Mouse (Mus musculus) intestine, postnatal 0 days (tissue): ENCODE data around the gene Tmem234. TPM values are rescaled to one million over a fixed set of nuclear protein-coding genes. Genes with fewer than 3 reads are reported as not detected.

ENCODE experiments used
- ATAC-seq: fragments of 200-750 bp; cut with Nextera tagmentation; 2 replicates; pipeline ENCODE4 v1.8.0; 2017; ENCODE audit warnings: mild to moderate bottlenecking, moderate TSS enrichment, moderate library complexity
- H3K27ac ChIP-seq: fragments of 300-500 bp; sonication (generic); 2 replicates; pipeline ENCODE4 v1.5.1; 2014; ENCODE audit warnings: mild to moderate bottlenecking, low read depth, low read length, moderate library complexity
- H3K27me3 ChIP-seq: fragments of 300-500 bp; sonication (generic); replicated peaks from 2 replicates; pipeline ENCODE4 v1.6.1; 2014; ENCODE audit warnings: low read length, mixed read lengths; ENCODE audit not compliant: control insufficient read depth, insufficient read depth
- H3K36me3 ChIP-seq: fragments of 300-500 bp; sonication (generic); 2 replicates; pipeline ENCODE4 v1.6.1; 2014; ENCODE audit warnings: mild to moderate bottlenecking, moderate library complexity; ENCODE audit not compliant: control insufficient read depth, insufficient read depth
- H3K4me1 ChIP-seq: fragments of 300-500 bp; sonication (generic); replicated peaks from 2 replicates; pipeline ENCODE4 v1.6.1; 2014; ENCODE audit warnings: antibody characterized with exemption, low read length, mixed read lengths; ENCODE audit not compliant: control insufficient read depth, insufficient read depth
- H3K4me2 ChIP-seq: fragments of 300-500 bp; sonication (generic); replicated peaks from 2 replicates; pipeline ENCODE4 v1.6.1; 2014; ENCODE audit warnings: low read depth, mild to moderate bottlenecking, moderate library complexity
- H3K4me3 ChIP-seq: fragments of 300-500 bp; sonication (generic); 2 replicates; pipeline ENCODE4 v1.5.1; 2014; ENCODE audit warnings: low read depth, low read length
- H3K9ac ChIP-seq: fragments of 300-500 bp; sonication (generic); 2 replicates; pipeline ENCODE4 v1.6.1; 2014; ENCODE audit warnings: mild to moderate bottlenecking, low read depth, low read length
- H3K9me3 ChIP-seq: fragments of 300-500 bp; sonication (generic); 2 replicates; pipeline ENCODE4 v1.6.1; 2016; ENCODE audit warnings: mixed run types; ENCODE audit not compliant: control insufficient read depth
- CTCF ChIP-seq: sonication (generic); IDR thresholded peaks from 2 replicates; pipeline ENCODE4 v1.5.1; 2016; ENCODE audit warnings: low read depth, mild to moderate bottlenecking, control low read depth, antibody characterized with exemption, moderate library complexity
- WGBS: fragments of 180-500 bp; shearing (Covaris S2); extraction: QIAGEN DNeasy Blood & Tissue Kit; methylation state at CpG from one replicate; pipeline ENCODE4 v1.1.7; 2014; 5-methylcytosine and 5-hydroxymethylcytosine counted together
- polyA plus RNA-seq: library from polyadenylated mRNA; unstranded; fragments of >200 nt; fragmentation: Nextera tagmentation; extraction: Ambion mirVana; gene quantifications from 2 replicates; pipeline ENCODE4 v1.2.1, GENCODE M21; 2015

Gene Tmem234
- polyA plus RNA-seq, 1 experiment from 2014 or later: 135 TPM

GRCm38 (mm10) chr4:129557256-129557808, 43.1 kb upstream of the Tmem234 start:
- no peak for TF ChIP-seq CTCF
- Histone ChIP-seq H3K27me3 (no peaks in the 10 kb centered on the region), H3K9ac (no peak overlapping the region), H3K4me3 (no peak overlapping the region), H3K36me3 (no peaks in the 10 kb centered on the region), H3K9me3 (no peaks in the 10 kb centered on the region), H3K4me2 (peak overlapping the region; percentile 79; the same call in 1 of the 2 replicates), H3K27ac (no peak overlapping the region), H3K4me1 (no peaks in the 10 kb centered on the region)
- ATAC-seq: no peak
- WGBS: 75% methylated on average over 9 of the region's 9 CpGs

GRCm38 (mm10) chr4:129558321-129558955, 42.0 kb upstream of the Tmem234 start:
- no peaks in the 10 kb centered on the region for H3K9me3 ChIP-seq
- H3K4me2 ChIP-seq: no peak overlapping the region
- no peak for TF ChIP-seq CTCF
- no peak overlapping the region for H3K4me3 ChIP-seq
- H3K27me3 ChIP-seq: no peaks in the 10 kb centered on the region
- 90% methylated on average over 12 of the region's 12 CpGs for WGBS
- no peaks in the 10 kb centered on the region for H3K36me3 ChIP-seq
- H3K9ac ChIP-seq: no peak overlapping the region
- no peak for ATAC-seq
- no peaks in the 10 kb centered on the region for H3K4me1 ChIP-seq
- no peak overlapping the region for H3K27ac ChIP-seq

- ATAC-seq: no peak
These were observed 39.3 kb upstream of the Tmem234 start for GRCm38 (mm10) chr4:129561184-129561583.

DNA sequence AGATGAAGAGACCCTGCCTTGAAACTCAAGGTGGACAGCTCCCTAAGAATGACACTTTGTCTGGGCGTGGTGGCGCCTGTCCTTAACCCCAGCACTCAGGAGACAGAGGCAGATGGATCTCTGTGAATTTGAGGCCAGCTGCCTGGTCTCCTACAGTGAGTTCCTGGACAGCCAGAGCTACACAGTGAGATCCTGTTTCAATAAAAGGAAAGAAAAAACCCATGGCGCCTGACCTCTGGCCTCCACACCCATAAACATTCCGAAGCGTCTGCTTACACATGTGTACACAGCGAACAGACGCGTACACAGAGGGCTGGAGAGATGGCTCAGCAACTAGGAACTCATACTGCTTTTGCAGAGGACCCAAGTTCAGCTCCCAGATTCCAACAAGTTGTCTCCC, 36.8 kb upstream of the Tmem234 start:
- TF ChIP-seq CTCF: no peak

More at GRCm38 (mm10) chr4:129561184-129561583, 39.3 kb upstream of the Tmem234 start:
- no peak overlapping the region for H3K4me3 ChIP-seq
- TF ChIP-seq CTCF: no peak
- H3K9ac ChIP-seq: no peak overlapping the region
- WGBS: 59% methylated on average over 5 of the region's 5 CpGs
- no peaks in the 10 kb centered on the region for H3K27me3 ChIP-seq
- H3K9me3 ChIP-seq: no peaks in the 10 kb centered on the region
- H3K4me1 ChIP-seq: no peaks in the 10 kb centered on the region
- H3K36me3 ChIP-seq: no peaks in the 10 kb centered on the region
- no peak overlapping the region for H3K4me2 ChIP-seq
- no peak overlapping the region for H3K27ac ChIP-seq

DNA sequence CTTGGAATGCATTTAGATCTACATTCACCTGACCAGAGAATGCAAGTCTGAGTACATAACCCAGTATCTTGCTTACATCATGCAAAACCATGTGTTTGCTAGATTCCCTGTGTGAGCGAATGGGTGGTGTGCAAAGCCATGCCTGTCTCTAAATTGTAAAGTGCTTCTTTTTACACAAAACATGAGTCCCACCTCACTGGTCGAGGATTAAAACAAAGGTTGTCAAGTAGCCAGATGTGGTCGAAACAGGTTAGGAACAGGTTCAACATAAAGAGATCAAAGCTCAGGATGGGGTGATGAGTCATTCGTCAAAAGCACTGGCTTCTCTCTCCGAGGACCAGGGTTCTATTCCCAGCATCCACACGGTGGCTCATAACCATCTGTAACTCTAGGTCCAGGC, 35.3 kb upstream of the Tmem234 start:
- no peak for TF ChIP-seq CTCF
- Histone ChIP-seq H3K4me2 (no peak overlapping the region), H3K27me3 (no peaks in the 10 kb centered on the region), H3K36me3 (no peaks in the 10 kb centered on the region), H3K4me1 (no peaks in the 10 kb centered on the region), H3K4me3 (no peak overlapping the region), H3K9me3 (no peaks in the 10 kb centered on the region), H3K27ac (no peak overlapping the region), H3K9ac (no peak overlapping the region)
- ATAC-seq: no peak
- 75% methylated on average over 6 of the region's 6 CpGs for WGBS

More for the DNA sequence above, 36.8 kb upstream of the Tmem234 start:
- WGBS: 16% methylated on average over 8 of the region's 8 CpGs
- H3K4me2 ChIP-seq: no peak overlapping the region
- no peaks in the 10 kb centered on the region for H3K36me3 ChIP-seq
- H3K9ac ChIP-seq: no peak overlapping the region
- no peaks in the 10 kb centered on the region for H3K27me3 ChIP-seq
- H3K4me3 ChIP-seq: no peak overlapping the region
- H3K27ac ChIP-seq: no peak overlapping the region
- no peaks in the 10 kb centered on the region for H3K4me1 ChIP-seq
- peak; percentile 65 for ATAC-seq
- no peaks in the 10 kb centered on the region for H3K9me3 ChIP-seq

- H3K9ac ChIP-seq: no peak overlapping the region
- no peak overlapping the region for H3K4me2 ChIP-seq
- no peak overlapping the region for H3K27ac ChIP-seq
- no peaks in the 10 kb centered on the region for H3K9me3 ChIP-seq
- no peak overlapping the region for H3K4me3 ChIP-seq
- H3K27me3 ChIP-seq: no peaks in the 10 kb centered on the region
- WGBS: 93% methylated on average over 7 of the region's 7 CpGs
- no peaks in the 10 kb centered on the region for H3K4me1 ChIP-seq
- ATAC-seq: no peak
- no peak for TF ChIP-seq CTCF
- no peaks in the 10 kb centered on the region for H3K36me3 ChIP-seq
These were observed 32.1 kb upstream of the Tmem234 start for GRCm38 (mm10) chr4:129568366-129568765.
